Mouse (Mus musculus) embryonic facial prominence, embryonic 13.5 days (tissue): ENCODE data around the gene Mybpc2. TPM values are rescaled to one million over a fixed set of nuclear protein-coding genes. Genes with fewer than 3 reads are reported as not detected.

Experiments
- ATAC-seq: fragments of 200-750 bp; cut with Nextera tagmentation; 2 replicates; pipeline ENCODE4 v1.8.0; 2017; ENCODE audit warnings: low read depth; ENCODE audit not compliant: insufficient number of reproducible peaks, insufficient read depth, low FRiP score, low TSS enrichment
- H3K27ac ChIP-seq: fragments of 300-500 bp; sonication (generic); 2 replicates; pipeline ENCODE4 v1.5.1; 2015; ENCODE audit warnings: moderate library complexity, mild to moderate bottlenecking, inconsistent platforms
- H3K27me3 ChIP-seq: fragments of 300-500 bp; sonication (generic); 2 replicates; pipeline ENCODE4 v1.6.1; 2015; ENCODE audit warnings: mild to moderate bottlenecking, inconsistent platforms
- H3K36me3 ChIP-seq: fragments of 300-500 bp; sonication (generic); 2 replicates; pipeline ENCODE4 v1.6.1; 2015; ENCODE audit warnings: mild to moderate bottlenecking, inconsistent platforms
- H3K4me1 ChIP-seq: fragments of 300-500 bp; sonication (generic); 2 replicates; pipeline ENCODE4 v1.6.1; 2015; ENCODE audit warnings: inconsistent platforms
- H3K4me2 ChIP-seq: fragments of 300-500 bp; sonication (generic); 2 replicates; pipeline ENCODE4 v1.6.1; 2015; ENCODE audit warnings: moderate library complexity, mild to moderate bottlenecking, inconsistent platforms
- H3K4me3 ChIP-seq: fragments of 300-500 bp; sonication (generic); 2 replicates; pipeline ENCODE4 v1.5.1; 2015; ENCODE audit warnings: mild to moderate bottlenecking, inconsistent platforms
- H3K9ac ChIP-seq: fragments of 300-500 bp; sonication (generic); 2 replicates; pipeline ENCODE4 v1.6.1; 2015; ENCODE audit warnings: mild to moderate bottlenecking, inconsistent platforms
- H3K9me3 ChIP-seq: fragments of 300-500 bp; sonication (generic); 2 replicates; pipeline ENCODE4 v1.6.1; 2016; ENCODE audit warnings: inconsistent platforms
- WGBS: fragments of 180-500 bp; shearing (Covaris S2); methylation state at CpG from one replicate; pipeline ENCODE4 v1.1.7; 2015; ENCODE audit warnings: mixed read lengths; 5-methylcytosine and 5-hydroxymethylcytosine counted together
- polyA plus RNA-seq: library from polyadenylated mRNA; unstranded; fragments of >200 nt; fragmentation: Nextera tagmentation; extraction: Ambion mirVana; gene quantifications from 2 replicates; pipeline ENCODE4 v1.2.1, GENCODE M21; 2015

Mybpc2 gene
- polyA plus RNA-seq, 1 experiment from 2014 or later = 0.13 TPM

GRCm38 (mm10) chr7:44474419-44474818 is 50.0 kb downstream of the Mybpc2 start:
- Histone ChIP-seq H3K9me3 (no peaks in the 10 kb centered on the region), H3K4me2 (no peak overlapping the region), H3K36me3 (no peaks in the 10 kb centered on the region), H3K27ac (0 out of 2 replicates have a peak overlapping the region, but pooled peaks have one; percentile 16), H3K27me3 (peaks cover 63% of the 10 kb centered on the region), H3K9ac (peak overlapping the region; percentile 46; the same call in 1 of the 2 replicates), H3K4me1 (peaks cover 20% of the 10 kb centered on the region), H3K4me3 (no peak overlapping the region)
- peak; percentile 16; the same call in 1 of the 2 replicates for ATAC-seq
- WGBS = 8% methylated on average over 4 of the region's 4 CpGs

GRCm38 (mm10) chr7:44472961-44473646 is 51.4 kb downstream of the Mybpc2 start:
- no peaks in the 10 kb centered on the region for H3K9me3 ChIP-seq
- 53% methylated on average over 9 of the region's 9 CpGs for WGBS
- ATAC-seq = no peak
- H3K27me3 ChIP-seq = peaks cover 51% of the 10 kb centered on the region
- H3K9ac ChIP-seq = peak overlapping the region; percentile 36; the same call in 1 of the 2 replicates
- peaks cover 28% of the 10 kb centered on the region for H3K4me1 ChIP-seq
- no peak overlapping the region for H3K27ac ChIP-seq
- H3K36me3 ChIP-seq = no peaks in the 10 kb centered on the region
- no peak overlapping the region for H3K4me2 ChIP-seq
- no peak overlapping the region for H3K4me3 ChIP-seq

GRCm38 (mm10) chr7:44472558-44472885 is 51.9 kb downstream of the Mybpc2 start:
- Histone ChIP-seq H3K9ac (no peak overlapping the region), H3K27ac (no peak overlapping the region), H3K4me2 (no peak overlapping the region), H3K4me3 (no peak overlapping the region), H3K27me3 (peaks cover 45% of the 10 kb centered on the region), H3K36me3 (no peaks in the 10 kb centered on the region), H3K9me3 (no peaks in the 10 kb centered on the region), H3K4me1 (peaks cover 29% of the 10 kb centered on the region)
- WGBS = 0% methylated on average over 1 of the region's 1 CpGs
- ATAC-seq = no peak

- Histone ChIP-seq H3K36me3 (no peaks in the 10 kb centered on the region), H3K27me3 (peaks cover 41% of the 10 kb centered on the region), H3K4me3 (no peak overlapping the region), H3K9me3 (no peaks in the 10 kb centered on the region), H3K27ac (no peak overlapping the region), H3K9ac (no peak overlapping the region), H3K4me1 (peaks cover 34% of the 10 kb centered on the region), H3K4me2 (no peak overlapping the region)
- 40% methylated on average over 6 of the region's 6 CpGs for WGBS
- no peak for ATAC-seq
These were observed 52.4 kb downstream of the Mybpc2 start for GRCm38 (mm10) chr7:44471880-44472557.

GRCm38 (mm10) chr7:44470696-44471612 is 53.5 kb downstream of the Mybpc2 start:
- Histone ChIP-seq H3K9ac (no peak overlapping the region), H3K27me3 (peaks cover 31% of the 10 kb centered on the region), H3K4me3 (no peak overlapping the region), H3K4me1 (peaks cover 40% of the 10 kb centered on the region), H3K27ac (no peak overlapping the region), H3K4me2 (no peak overlapping the region), H3K36me3 (no peaks in the 10 kb centered on the region), H3K9me3 (no peaks in the 10 kb centered on the region)
- 84% methylated on average over 16 of the region's 16 CpGs for WGBS
- no peak for ATAC-seq

GRCm38 (mm10) chr7:44469677-44470675 is 54.5 kb downstream of the Mybpc2 start:
- H3K27me3 ChIP-seq = peaks cover 25% of the 10 kb centered on the region
- H3K4me2 ChIP-seq = no peak overlapping the region
- peaks cover 35% of the 10 kb centered on the region for H3K4me1 ChIP-seq
- no peaks in the 10 kb centered on the region for H3K36me3 ChIP-seq
- no peak for ATAC-seq
- H3K9ac ChIP-seq = no peak overlapping the region
- WGBS = 88% methylated on average over 16 of the region's 16 CpGs
- H3K4me3 ChIP-seq = no peak overlapping the region
- no peak overlapping the region for H3K27ac ChIP-seq
- no peaks in the 10 kb centered on the region for H3K9me3 ChIP-seq

GRCm38 (mm10) chr7:44468644-44469285 is 55.7 kb downstream of the Mybpc2 start:
- H3K4me1 ChIP-seq = peaks cover 27% of the 10 kb centered on the region
- H3K27ac ChIP-seq = no peak overlapping the region
- peaks cover 26% of the 10 kb centered on the region for H3K27me3 ChIP-seq
- peak overlapping the region; percentile 84 for H3K9ac ChIP-seq
- 75% methylated on average over 15 of the region's 15 CpGs for WGBS
- peak overlapping the region; percentile 74 for H3K4me3 ChIP-seq
- H3K4me2 ChIP-seq = peak overlapping the region; percentile 65
- no peaks in the 10 kb centered on the region for H3K9me3 ChIP-seq
- ATAC-seq = no peak
- H3K36me3 ChIP-seq = no peaks in the 10 kb centered on the region

GRCm38 (mm10) chr7:44467811-44468411 is 56.5 kb downstream of the Mybpc2 start, which contains the start of gene Josd2:
Gene Josd2, plus strand, starts transcription at chr7:44467980.
- Histone ChIP-seq H3K4me1 (peaks cover 26% of the 10 kb centered on the region), H3K36me3 (no peaks in the 10 kb centered on the region)

GRCm38 (mm10) chr7:44466888-44467311 is 57.6 kb downstream of the Mybpc2 start:
- no peak overlapping the region for H3K27ac ChIP-seq
- peaks cover 30% of the 10 kb centered on the region for H3K4me1 ChIP-seq
- H3K9me3 ChIP-seq = no peaks in the 10 kb centered on the region
- peak overlapping the region; percentile 27; the same call in 1 of the 2 replicates for H3K9ac ChIP-seq
- WGBS = 82% methylated on average over 16 of the region's 16 CpGs
- peak overlapping the region; percentile 65 for H3K4me2 ChIP-seq
- peaks cover 34% of the 10 kb centered on the region for H3K27me3 ChIP-seq
- H3K4me3 ChIP-seq = no peak overlapping the region
- ATAC-seq = no peak
- H3K36me3 ChIP-seq = peaks cover 9% of the 10 kb centered on the region

More at GRCm38 (mm10) chr7:44467811-44468411, 56.5 kb downstream of the Mybpc2 start, which contains the start of gene Josd2:
- Histone ChIP-seq H3K4me3 (peak within 1 kb of the TSS; percentile 74), H3K9ac (peak within 1 kb of the TSS; percentile 84), H3K27me3 (peaks cover 26% of the 10 kb centered on the region), H3K27ac (peak within 1 kb of the TSS; percentile 81), H3K4me2 (peak within 1 kb of the TSS; percentile 65), H3K9me3 (no peaks in the 10 kb centered on the region)
- ATAC-seq = peak; percentile 93
- under 1% methylated on average over 42 of the region's 42 CpGs for WGBS
